Mouse (Mus musculus): Measurements from ENCODE around the gene Atg4c. TPM values are rescaled to one million over a fixed set of nuclear protein-coding genes. Genes with fewer than 3 reads are reported as not detected.

Atg4c gene
- polyA plus RNA-seq, 1 experiment: 0.01 TPM

DNA sequence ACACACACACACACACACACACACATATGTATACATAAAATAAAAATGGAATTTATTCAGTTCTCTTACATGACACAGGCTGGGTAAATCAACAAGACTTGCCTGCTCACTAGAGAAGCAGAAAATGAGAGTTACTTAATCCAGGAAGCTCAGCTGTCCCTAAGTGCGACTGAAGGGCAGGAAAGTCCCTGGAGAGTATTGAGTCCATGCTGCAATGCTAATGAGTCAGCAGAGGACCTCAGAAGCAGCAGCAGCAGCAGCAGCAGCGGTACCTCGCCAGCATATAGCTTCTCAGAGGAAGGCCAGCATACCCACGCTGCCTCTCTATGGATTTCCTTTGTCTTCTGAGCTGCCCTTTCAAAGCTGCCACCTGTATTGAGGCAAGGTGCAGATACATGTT lies 30.2 kb upstream of the Atg4c start:
- no peaks in the 10 kb centered on the region for H3K4me1 ChIP-seq (ENCODE audit: control insufficient read depth)
- no peaks in the 10 kb centered on the region for H3K9me3 ChIP-seq (ENCODE audit: control insufficient read depth, low read length)
- no peak for TF ChIP-seq GATA1 (IDR thresholded peaks at IDR 0.05; ENCODE audit: low read length)
- no peak for TF ChIP-seq TAL1 (IDR thresholded peaks at IDR 0.05; ENCODE audit: low read length)
- H3K4me3 ChIP-seq (replicated peaks): no peak overlapping the region
- H3K36me3 ChIP-seq (ENCODE audit: control insufficient read depth): no peaks in the 10 kb centered on the region
- peaks cover 39% of the 10 kb centered on the region for H3K27me3 ChIP-seq (ENCODE audit: control insufficient read depth)

DNA sequence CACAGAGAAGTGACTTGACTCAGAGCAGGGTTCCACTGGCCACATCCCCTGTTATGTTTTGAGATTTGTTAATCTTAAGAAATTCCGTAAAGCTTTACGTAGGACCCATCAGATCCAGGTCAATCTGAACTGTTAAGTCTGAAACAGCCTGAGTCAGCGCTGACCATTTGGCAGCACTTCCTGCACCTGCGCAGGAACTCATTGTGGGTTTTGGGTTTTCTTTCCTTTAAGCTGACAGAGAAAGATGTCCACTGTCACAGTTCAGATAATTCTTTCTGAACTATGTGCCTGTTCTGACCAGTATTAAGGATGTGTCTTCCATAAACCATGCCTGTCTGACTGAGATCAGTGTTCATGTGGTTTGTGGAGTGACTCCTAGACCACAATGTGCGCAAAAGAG lies 24.9 kb upstream of the Atg4c start:
- TF ChIP-seq TAL1 (IDR thresholded peaks at IDR 0.05; ENCODE audit: low read length) (no peak), GATA1 (IDR thresholded peaks at IDR 0.05; ENCODE audit: low read length) (no peak)
- Histone ChIP-seq H3K36me3 (ENCODE audit: control insufficient read depth) (no peaks in the 10 kb centered on the region), H3K4me3 (replicated peaks) (no peak overlapping the region), H3K9me3 (ENCODE audit: control insufficient read depth, low read length) (no peaks in the 10 kb centered on the region), H3K4me1 (ENCODE audit: control insufficient read depth) (no peaks in the 10 kb centered on the region), H3K27me3 (ENCODE audit: control insufficient read depth) (peaks cover 10% of the 10 kb centered on the region)

DNA sequence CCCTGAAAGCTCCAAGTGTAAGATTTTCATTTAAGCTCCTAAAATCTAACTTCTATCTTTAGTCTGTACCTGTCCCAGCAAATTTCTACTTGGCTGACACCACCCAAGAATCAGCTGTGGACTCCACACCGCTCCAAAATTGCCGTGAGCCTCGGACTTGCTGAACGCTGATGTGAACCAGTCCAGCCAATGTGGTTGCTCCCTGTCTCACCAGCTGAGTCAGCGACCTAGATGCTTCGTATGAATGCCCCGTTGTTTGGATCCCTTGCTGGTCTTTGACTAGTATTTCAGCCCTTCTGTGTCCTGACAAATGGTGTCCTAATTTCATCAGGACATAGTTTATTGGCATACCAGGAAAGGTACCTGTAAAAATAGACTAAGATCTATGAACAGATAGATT lies 19.5 kb upstream of the Atg4c start:
- H3K4me3 ChIP-seq (replicated peaks): no peak overlapping the region
- no peaks in the 10 kb centered on the region for H3K4me1 ChIP-seq (ENCODE audit: control insufficient read depth)
- no peaks in the 10 kb centered on the region for H3K36me3 ChIP-seq (ENCODE audit: control insufficient read depth)
- no peaks in the 10 kb centered on the region for H3K9me3 ChIP-seq (ENCODE audit: control insufficient read depth, low read length)
- TF ChIP-seq GATA1 (IDR thresholded peaks at IDR 0.05; ENCODE audit: low read length) (no peak), TAL1 (IDR thresholded peaks at IDR 0.05; ENCODE audit: low read length) (no peak)
- peaks cover 2% of the 10 kb centered on the region; the same call in 1 of the 2 replicates for H3K27me3 ChIP-seq (ENCODE audit: control insufficient read depth)

DNA sequence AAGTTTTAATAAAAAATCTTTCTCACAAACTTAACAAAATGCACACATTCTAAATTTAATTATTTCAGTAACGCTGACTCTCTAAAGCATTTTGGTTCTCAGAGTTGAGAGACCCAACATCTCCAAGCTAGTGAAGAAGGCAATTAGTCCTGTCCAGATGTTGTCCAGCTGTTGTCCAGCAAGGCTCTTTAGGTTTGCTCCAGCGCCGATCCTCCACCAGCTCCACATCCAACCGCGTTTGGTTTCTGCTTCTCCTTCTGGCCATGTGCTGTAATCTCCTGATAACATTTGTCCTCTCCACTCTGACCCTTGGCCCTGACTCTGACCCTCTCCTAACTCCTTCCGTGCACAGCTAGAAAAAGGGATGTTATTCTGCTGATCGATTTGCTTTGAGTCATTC lies 16.9 kb upstream of the Atg4c start:
- H3K36me3 ChIP-seq (ENCODE audit: control insufficient read depth): no peaks in the 10 kb centered on the region
- no peak overlapping the region for H3K4me3 ChIP-seq (replicated peaks)
- TF ChIP-seq GATA1 (IDR thresholded peaks at IDR 0.05; ENCODE audit: low read length) (no peak), TAL1 (IDR thresholded peaks at IDR 0.05; ENCODE audit: low read length) (no peak)
- no peaks in the 10 kb centered on the region for H3K4me1 ChIP-seq (ENCODE audit: control insufficient read depth)
- H3K9me3 ChIP-seq (ENCODE audit: control insufficient read depth, low read length): no peaks in the 10 kb centered on the region
- no peaks in the 10 kb centered on the region; the same call in 1 of the 2 replicates for H3K27me3 ChIP-seq (ENCODE audit: control insufficient read depth)

DNA sequence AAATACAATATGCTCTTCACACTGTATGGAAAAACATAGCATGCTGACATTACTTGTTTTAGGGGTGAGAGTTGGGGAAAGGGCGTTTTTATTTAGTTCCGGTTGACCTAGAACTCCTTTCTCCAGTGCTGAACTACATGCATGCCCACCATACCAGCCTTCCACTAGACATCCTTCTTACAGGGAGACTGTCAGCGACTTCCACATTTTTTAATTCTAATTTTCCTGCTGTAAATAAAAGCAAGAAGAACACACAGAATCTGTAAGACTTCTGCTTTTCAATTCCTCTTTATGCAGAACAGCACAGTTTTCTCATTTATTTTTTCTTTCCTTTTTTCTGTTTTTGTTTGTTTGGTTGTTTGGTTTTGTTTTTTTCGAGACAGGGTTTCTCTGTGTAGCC lies 16.5 kb upstream of the Atg4c start:
- no peak for TF ChIP-seq GATA1 (IDR thresholded peaks at IDR 0.05; ENCODE audit: low read length)
- TF ChIP-seq TAL1 (IDR thresholded peaks at IDR 0.05; ENCODE audit: low read length): no peak

DNA sequence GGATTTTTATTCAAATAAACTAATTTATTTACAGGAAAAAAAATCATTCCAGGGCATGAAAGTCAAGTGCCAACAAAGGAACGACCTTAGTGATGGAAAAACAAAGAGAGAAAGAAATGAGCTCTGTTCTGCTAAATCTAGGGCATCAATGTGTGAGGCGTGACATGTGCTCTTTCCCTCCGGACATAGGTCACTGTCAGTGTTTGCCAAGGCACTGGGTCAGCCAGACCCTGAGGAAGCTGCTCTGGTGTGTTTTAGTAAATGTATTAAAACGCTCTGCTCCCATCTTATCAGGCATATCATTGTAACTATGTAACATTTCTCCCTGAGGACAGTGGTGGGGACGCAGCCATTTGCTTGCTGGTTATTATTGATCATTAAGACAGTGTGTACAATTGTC lies 14.9 kb upstream of the Atg4c start:
- no peaks in the 10 kb centered on the region for H3K9me3 ChIP-seq (ENCODE audit: control insufficient read depth, low read length)

More for the DNA sequence above, 16.5 kb upstream of the Atg4c start:
- Histone ChIP-seq H3K4me1 (ENCODE audit: control insufficient read depth) (no peaks in the 10 kb centered on the region), H3K27me3 (ENCODE audit: control insufficient read depth) (no peaks in the 10 kb centered on the region), H3K36me3 (ENCODE audit: control insufficient read depth) (no peaks in the 10 kb centered on the region), H3K9me3 (ENCODE audit: control insufficient read depth, low read length) (no peaks in the 10 kb centered on the region), H3K4me3 (replicated peaks) (no peak overlapping the region)

DNA sequence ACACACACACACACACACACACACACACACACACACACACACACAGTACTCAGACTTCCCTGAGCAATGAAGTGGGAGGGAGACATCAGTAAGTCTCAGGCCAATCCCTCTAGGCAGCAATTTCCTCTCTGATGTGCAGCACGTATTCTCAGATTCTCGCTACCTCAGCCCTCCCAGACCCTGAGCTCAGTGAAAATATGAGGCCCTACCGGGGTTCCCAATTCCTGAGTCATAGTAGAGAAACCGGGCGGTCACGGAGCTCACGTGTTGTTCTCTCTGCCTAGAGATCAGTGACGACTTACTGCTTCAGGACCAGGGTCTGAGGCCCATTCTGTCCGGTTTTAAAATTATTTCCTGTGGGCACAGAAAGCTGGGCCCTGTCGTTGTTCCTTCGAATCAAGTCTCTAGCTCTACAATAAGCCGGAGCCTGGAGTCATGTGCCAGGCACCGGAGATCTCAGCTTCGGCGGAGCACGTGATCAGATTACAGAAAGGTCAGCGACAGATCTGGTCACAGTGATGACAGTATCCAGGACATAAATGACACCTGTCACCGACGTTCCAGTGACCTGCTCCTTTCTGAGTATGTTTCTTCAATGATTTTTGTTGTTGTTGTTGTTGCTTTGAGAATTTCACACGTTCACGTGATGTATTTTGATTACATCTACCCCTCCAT lies 14.2 kb upstream of the Atg4c start:
- Histone ChIP-seq H3K36me3 (ENCODE audit: control insufficient read depth) (no peaks in the 10 kb centered on the region), H3K27me3 (ENCODE audit: control insufficient read depth) (no peaks in the 10 kb centered on the region), H3K4me1 (ENCODE audit: control insufficient read depth) (no peaks in the 10 kb centered on the region), H3K9me3 (ENCODE audit: control insufficient read depth, low read length) (no peaks in the 10 kb centered on the region), H3K4me3 (replicated peaks) (no peak overlapping the region)
- TF ChIP-seq TAL1 (IDR thresholded peaks at IDR 0.05; ENCODE audit: low read length): no peak
- TF ChIP-seq GATA1 (IDR thresholded peaks at IDR 0.05; ENCODE audit: low read length): no peak

More for the DNA sequence above, 14.9 kb upstream of the Atg4c start:
- H3K36me3 ChIP-seq (ENCODE audit: control insufficient read depth): no peaks in the 10 kb centered on the region
- no peak overlapping the region for H3K4me3 ChIP-seq (replicated peaks)
- no peaks in the 10 kb centered on the region for H3K27me3 ChIP-seq (ENCODE audit: control insufficient read depth)
- TF ChIP-seq TAL1 (IDR thresholded peaks at IDR 0.05; ENCODE audit: low read length) (no peak), GATA1 (IDR thresholded peaks at IDR 0.05; ENCODE audit: low read length) (no peak)
- no peaks in the 10 kb centered on the region for H3K4me1 ChIP-seq (ENCODE audit: control insufficient read depth)

DNA sequence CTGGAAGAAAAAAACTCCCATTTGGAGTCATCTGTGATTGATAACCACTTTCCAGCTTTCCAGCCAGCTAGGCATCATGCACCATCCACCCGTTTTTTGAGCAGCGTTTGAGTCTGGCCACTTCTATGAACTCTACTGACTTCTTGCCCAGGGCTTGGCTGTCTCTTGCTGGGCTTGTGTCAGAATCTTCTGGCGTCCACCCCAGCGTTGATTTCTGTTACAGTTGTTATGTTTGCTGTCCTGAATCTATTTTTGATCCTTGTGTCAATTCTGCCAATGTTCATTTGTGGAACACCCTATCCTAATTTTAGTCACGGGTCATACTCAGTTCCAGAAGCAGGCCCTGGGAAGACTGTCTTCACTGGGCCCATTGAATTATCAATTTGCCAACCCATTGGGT lies 12.8 kb upstream of the Atg4c start:
- H3K4me1 ChIP-seq (ENCODE audit: control insufficient read depth): no peaks in the 10 kb centered on the region

DNA sequence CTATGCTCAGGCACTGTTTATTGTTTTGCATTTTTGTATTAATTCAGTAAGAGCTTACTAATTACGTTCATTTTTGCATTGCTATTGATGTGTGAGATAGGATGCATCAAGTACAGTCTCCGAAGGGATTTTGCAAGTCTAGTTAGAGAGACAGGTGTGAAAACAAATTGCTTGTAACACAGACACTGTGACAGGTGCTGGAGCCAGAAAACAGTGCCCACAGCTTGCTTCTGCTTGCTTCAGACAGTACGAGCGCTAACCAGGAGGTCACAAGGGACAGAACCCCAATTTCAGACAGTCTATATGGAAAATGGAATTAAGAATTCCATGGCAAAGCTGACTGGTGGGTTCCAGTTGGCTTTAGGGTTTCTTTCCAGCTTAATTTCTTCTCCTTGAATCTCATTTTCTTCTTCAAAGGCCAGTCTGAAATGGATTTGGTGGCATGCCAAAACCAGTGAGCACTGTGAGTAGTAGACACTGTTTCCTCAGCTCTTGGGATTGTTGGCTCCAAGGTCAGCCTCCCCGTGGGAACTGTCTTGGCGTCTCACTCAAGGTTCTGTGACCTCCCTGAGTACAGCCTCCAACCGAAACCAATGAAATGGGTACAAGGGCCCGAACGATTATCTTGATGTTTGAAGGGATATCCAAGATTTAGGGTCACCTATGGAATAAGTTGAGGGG lies 11.9 kb upstream of the Atg4c start:
- Histone ChIP-seq H3K4me1 (ENCODE audit: control insufficient read depth) (no peaks in the 10 kb centered on the region), H3K36me3 (ENCODE audit: control insufficient read depth) (no peaks in the 10 kb centered on the region), H3K9me3 (ENCODE audit: control insufficient read depth, low read length) (no peaks in the 10 kb centered on the region), H3K4me3 (replicated peaks) (no peak overlapping the region), H3K27me3 (ENCODE audit: control insufficient read depth) (no peaks in the 10 kb centered on the region)
- TF ChIP-seq TAL1 (IDR thresholded peaks at IDR 0.05; ENCODE audit: low read length) (no peak), GATA1 (IDR thresholded peaks at IDR 0.05; ENCODE audit: low read length) (no peak)

More for the DNA sequence above, 12.8 kb upstream of the Atg4c start:
- Histone ChIP-seq H3K9me3 (ENCODE audit: control insufficient read depth, low read length) (no peaks in the 10 kb centered on the region), H3K27me3 (ENCODE audit: control insufficient read depth) (no peaks in the 10 kb centered on the region), H3K36me3 (ENCODE audit: control insufficient read depth) (no peaks in the 10 kb centered on the region), H3K4me3 (replicated peaks) (no peak overlapping the region)
- TF ChIP-seq GATA1 (IDR thresholded peaks at IDR 0.05; ENCODE audit: low read length) (no peak), TAL1 (IDR thresholded peaks at IDR 0.05; ENCODE audit: low read length) (no peak)
